Mouse (Mus musculus) activated CD4-positive, CD25-positive, alpha-beta regulatory T cell, adult 4 months (primary cell): ENCODE data around the gene Scamp5. TPM values are rescaled to one million over a fixed set of nuclear protein-coding genes. Genes with fewer than 3 reads are reported as not detected.

ENCODE experiments used
- ATAC-seq: one replicate; pipeline ENCODE4 v1.8.0; 2017
- polyA plus RNA-seq, 2 experiments: library from polyadenylated mRNA; unstranded; fragments of 100-300 nt; shearing (Covaris generic); gene quantifications; one replicate each; pipeline ENCODE4 v1.2.1; 2017

Scamp5 gene
- polyA plus RNA-seq, 2 experiments from 2014 or later, result 0.50 TPM; not detected in 1

GRCm38 (mm10) chr9:57419521-57420267 lies 48.2 kb downstream of the Scamp5 start:
- no peak for ATAC-seq

GRCm38 (mm10) chr9:57417341-57417740 lies 50.5 kb downstream of the Scamp5 start:
- ATAC-seq, result no peak

- peak; percentile 47 for ATAC-seq
Measured at GRCm38 (mm10) chr9:57407120-57407905, 60.5 kb downstream of the Scamp5 start.

- no peak for ATAC-seq
Measured at GRCm38 (mm10) chr9:57406395-57406794, 61.5 kb downstream of the Scamp5 start.

GRCm38 (mm10) chr9:57404036-57404435 lies 63.8 kb downstream of the Scamp5 start:
- ATAC-seq, result peak; percentile 81

- ATAC-seq, result no peak
Measured at GRCm38 (mm10) chr9:57402318-57403251, 65.3 kb downstream of the Scamp5 start.

GRCm38 (mm10) chr9:57398773-57399172 lies 69.1 kb downstream of the Scamp5 start:
- ATAC-seq, result no peak

GRCm38 (mm10) chr9:57392892-57393291 lies 75.0 kb downstream of the Scamp5 start:
- no peak for ATAC-seq

Other genes starting within 250 kb of the Scamp5 start
- gene Trcg1, start 231.5 kb downstream of the Scamp5 start, polyA plus RNA-seq, result not detected
- gene 1700017B05Rik, start 205.4 kb downstream of the Scamp5 start, polyA plus RNA-seq, result 10 to 100 TPM; 14.7 to 22.8 TPM
- 100 to 1,000 TPM; 117 to 128 TPM for gene Ppcdc, start 27.9 kb downstream of the Scamp5 start, polyA plus RNA-seq
- gene Rpp25, start 36.0 kb upstream of the Scamp5 start, polyA plus RNA-seq, result not detected
- 100 to 1,000 TPM; 315 to 368 TPM for gene Cox5a, start 53.2 kb upstream of the Scamp5 start, polyA plus RNA-seq
- gene Fam219b, start 69.5 kb upstream of the Scamp5 start, polyA plus RNA-seq, result 10 to 100 TPM; 21.7 to 33.7 TPM
- gene Mpi, start 84.7 kb upstream of the Scamp5 start, polyA plus RNA-seq, result 10 to 100 TPM in 1 of 2 experiments, 1 to 10 TPM in 1; 7.8 to 14.8 TPM
- gene Scamp2, start 92.9 kb upstream of the Scamp5 start, polyA plus RNA-seq, result 10 to 100 TPM; 68.7 to 92.7 TPM
- 10 to 100 TPM; 25.1 to 29.3 TPM for gene Ulk3, start 121.4 kb upstream of the Scamp5 start, polyA plus RNA-seq
- not detected for gene Cplx3, start 138.2 kb upstream of the Scamp5 start, polyA plus RNA-seq
- gene Lman1l, start 152.7 kb upstream of the Scamp5 start, polyA plus RNA-seq, result not detected
- 100 to 1,000 TPM; 118 to 146 TPM for gene Csk, start 185.6 kb upstream of the Scamp5 start, polyA plus RNA-seq
- not detected for gene Cyp1a2, start 215.6 kb upstream of the Scamp5 start, polyA plus RNA-seq
- gene Cyp1a1, start 219.9 kb upstream of the Scamp5 start, polyA plus RNA-seq, result not detected
- 10 to 100 TPM; 23.1 to 26.5 TPM for gene Edc3, start 240.5 kb upstream of the Scamp5 start, polyA plus RNA-seq